Mouse (Mus musculus) sigmoid colon, adult 10 weeks (tissue): ENCODE results near the gene Fgfr3. TPM values are rescaled to one million over a fixed set of nuclear protein-coding genes. Genes with fewer than 3 reads are reported as not detected.

Experiments used
- polyA plus RNA-seq: library from polyadenylated mRNA; stranded (reverse); fragments of 350-450 nt; fragmentation: Illumina TruSeq; extraction: RNeasy Lipid Tissue Mini Kit (QIAGEN cat#74804); gene quantifications from one replicate; pipeline ENCODE4 v1.2.3, GENCODE M21; 2014; ENCODE audit warnings: low read depth, low replicate concordance

Fgfr3 gene
- polyA plus RNA-seq, result 6.2 TPM

DNA sequence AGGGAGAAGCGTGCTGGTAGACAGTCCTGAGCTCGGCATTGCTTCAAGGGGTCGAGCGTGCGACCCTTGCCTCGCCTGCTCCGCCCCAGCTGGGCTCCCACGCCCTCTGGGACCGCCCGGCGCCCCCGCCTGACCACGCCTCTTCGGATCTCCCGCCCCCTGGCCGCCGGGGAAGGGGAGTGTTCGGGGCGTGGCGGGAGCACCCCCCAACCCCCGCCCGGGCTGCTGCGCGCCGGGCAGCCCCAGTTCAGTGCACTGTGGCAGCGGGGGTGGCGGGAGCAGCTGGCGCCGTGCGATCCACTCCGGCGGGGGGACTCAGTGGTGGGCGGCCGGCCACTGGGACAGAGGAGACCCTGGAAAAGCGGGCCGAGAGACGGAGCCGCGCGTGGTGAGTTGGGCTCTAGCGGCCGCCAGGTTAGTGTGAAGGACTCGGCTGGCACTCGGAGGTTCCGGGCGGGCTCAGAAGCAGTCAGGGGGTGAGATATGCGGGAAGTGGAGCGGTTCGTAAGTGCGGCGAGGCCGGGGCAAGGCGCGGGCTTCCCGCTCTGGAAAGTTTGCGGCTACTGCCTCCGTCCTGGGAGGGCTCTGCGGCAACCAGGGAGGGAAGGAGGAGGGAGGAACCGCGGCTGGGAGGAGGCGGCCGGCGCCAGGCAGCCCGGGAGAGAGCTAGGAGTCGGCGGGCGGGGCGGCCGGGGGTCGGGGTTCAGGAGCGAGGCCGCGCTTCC is at the start of gene Fgfr3:
Gene Fgfr3 (plus strand): TSS at position 134 of the 725 bp plus-strand sequence.

DNA sequence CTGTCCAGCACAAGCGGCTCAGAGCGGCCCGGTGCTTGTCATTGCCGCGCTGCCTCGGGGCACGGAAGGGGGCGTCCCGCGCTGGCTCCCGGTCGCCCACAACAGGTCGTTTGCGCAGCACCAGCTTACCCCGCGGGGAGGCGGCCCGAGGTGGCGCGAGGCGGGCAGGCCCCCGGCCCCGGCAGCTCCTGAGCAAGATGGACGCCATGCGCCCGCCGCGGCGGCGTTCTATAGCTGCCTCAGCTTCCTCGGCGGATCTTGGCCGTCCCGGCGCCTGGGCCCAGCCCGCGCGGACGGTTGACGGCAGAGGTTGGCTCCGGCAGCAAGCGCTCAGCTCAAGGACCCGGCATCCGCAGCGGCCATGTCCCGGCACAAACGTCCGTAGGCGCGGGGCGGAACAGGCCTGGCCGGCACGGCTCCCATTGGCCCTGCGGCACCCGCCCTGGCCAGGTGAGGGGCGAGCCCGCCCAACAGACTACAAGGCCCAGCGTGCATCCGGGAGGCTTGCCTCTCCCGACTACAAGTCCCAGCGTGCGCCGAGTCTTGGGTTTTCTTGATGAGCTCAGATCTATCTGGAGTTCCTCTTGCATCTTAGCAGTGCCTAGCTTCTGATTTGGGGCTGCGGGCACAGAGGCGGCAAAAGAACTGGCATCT is 61.0 kb downstream of the Fgfr3 start, which contains the start of gene Letm1:
Gene Letm1 (minus strand): TSS at position 473 of the 654 bp plus-strand sequence.

Other genes with a start within 250 kb of the Fgfr3 start
- gene Fam53a, start 92.0 kb upstream of the Fgfr3 start, polyA plus RNA-seq, result 6.3 TPM
- 0.66 TPM for gene Gm9903, start 91.7 kb upstream of the Fgfr3 start, polyA plus RNA-seq
- 147 TPM for gene Slbp, start 69.1 kb upstream of the Fgfr3 start, polyA plus RNA-seq
- 33.2 TPM for gene Tacc3, start 63.5 kb upstream of the Fgfr3 start, polyA plus RNA-seq
- gene Tmem129, start 63.3 kb upstream of the Fgfr3 start, polyA plus RNA-seq, result 16.1 TPM
- 15.0 TPM for gene Letm1, start 61.1 kb downstream of the Fgfr3 start, polyA plus RNA-seq
- 78.8 TPM for gene Nsd2, start 99.1 kb downstream of the Fgfr3 start, polyA plus RNA-seq
- gene Nelfa, start 214.7 kb downstream of the Fgfr3 start, polyA plus RNA-seq, result 4.2 TPM